Mouse (Mus musculus): ENCODE results near the gene Gm4969.
A peak's percentile ranks its signal among the peaks of the same experiment; 100 is the strongest.

DNA sequence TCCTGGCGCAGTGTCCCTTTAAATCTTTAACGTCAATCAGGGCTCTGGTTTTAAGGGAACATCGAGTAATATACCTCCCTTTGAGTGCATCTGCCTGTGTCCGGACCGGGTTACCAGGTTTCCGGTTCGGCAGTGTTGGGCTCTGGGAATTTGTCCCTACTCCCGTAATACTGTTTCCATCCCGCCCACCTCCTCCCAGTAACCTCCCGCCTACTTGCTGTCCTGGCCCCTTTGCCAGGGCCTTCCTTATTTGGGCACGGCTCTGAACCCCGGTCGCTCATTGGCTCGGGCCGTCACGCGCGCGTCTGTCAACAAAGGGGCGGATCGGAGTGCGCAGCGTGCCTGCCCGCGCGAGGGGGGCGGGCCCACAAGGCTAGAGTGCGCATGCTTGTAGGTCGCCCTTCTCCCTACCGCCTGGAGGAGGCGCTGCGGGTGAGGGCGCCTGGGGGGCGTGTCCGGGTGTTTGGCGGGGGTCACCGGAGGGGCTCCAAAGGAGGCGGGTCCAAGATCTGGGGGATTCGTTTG, 13.2 kb upstream of the Gm4969 start:
- TF ChIP-seq POLR2A (IDR thresholded peaks at IDR 0.05; ENCODE audit: extremely low read depth, insufficient read depth, low read length) (0 out of 2 replicates have a peak, but pooled peaks have one; percentile 14), CTCF (IDR thresholded peaks at IDR 0.05; ENCODE audit: low read depth, low read length) (peak; percentile 79)
